Mouse (Mus musculus) forebrain, embryonic 10.5 days (tissue): ENCODE data around the gene Brpf3. TPM values are rescaled to one million over a fixed set of nuclear protein-coding genes. Genes with fewer than 3 reads are reported as not detected.

Experiments
- DNase-seq: peaks from one replicate; pipeline ENCODE4 v3.0.0-alpha.2; 2017; ENCODE audit warnings: low spot score; ENCODE audit errors: extremely low spot score
- H3K27ac ChIP-seq: fragments of 300-500 bp; sonication (generic); 2 replicates; pipeline ENCODE4 v1.5.1; 2016; ENCODE audit warnings: mild to moderate bottlenecking
- H3K27me3 ChIP-seq: fragments of 300-500 bp; sonication (generic); 2 replicates; pipeline ENCODE4 v1.6.1; 2016; ENCODE audit warnings: mild to moderate bottlenecking; ENCODE audit not compliant: poor library complexity, severe bottlenecking
- H3K36me3 ChIP-seq: fragments of 300-500 bp; sonication (generic); replicated peaks from 2 replicates; pipeline ENCODE4 v1.6.1; 2016; ENCODE audit warnings: mild to moderate bottlenecking, moderate library complexity
- H3K4me1 ChIP-seq: fragments of 300-500 bp; sonication (generic); 2 replicates; pipeline ENCODE4 v1.6.1; 2016
- H3K4me3 ChIP-seq: fragments of 300-500 bp; sonication (generic); 2 replicates; pipeline ENCODE4 v1.5.1; 2016; ENCODE audit warnings: mild to moderate bottlenecking, moderate library complexity
- H3K9me3 ChIP-seq: fragments of 300-500 bp; sonication (generic); 2 replicates; pipeline ENCODE4 v1.6.1; 2016; ENCODE audit warnings: mild to moderate bottlenecking, moderate library complexity
- WGBS: fragments of 180-500 bp; shearing (Covaris S2); methylation state at CpG from one replicate; pipeline ENCODE4 v1.1.7; 2016; 5-methylcytosine and 5-hydroxymethylcytosine counted together
- polyA plus RNA-seq: library from polyadenylated mRNA; unstranded; fragments of >200 nt; fragmentation: Nextera tagmentation; extraction: Ambion mirVana; gene quantifications from 2 replicates; pipeline ENCODE4 v1.2.1, GENCODE M21; 2016

Brpf3 gene
- polyA plus RNA-seq, 1 experiment from 2014 or later: 12.0 TPM

DNA sequence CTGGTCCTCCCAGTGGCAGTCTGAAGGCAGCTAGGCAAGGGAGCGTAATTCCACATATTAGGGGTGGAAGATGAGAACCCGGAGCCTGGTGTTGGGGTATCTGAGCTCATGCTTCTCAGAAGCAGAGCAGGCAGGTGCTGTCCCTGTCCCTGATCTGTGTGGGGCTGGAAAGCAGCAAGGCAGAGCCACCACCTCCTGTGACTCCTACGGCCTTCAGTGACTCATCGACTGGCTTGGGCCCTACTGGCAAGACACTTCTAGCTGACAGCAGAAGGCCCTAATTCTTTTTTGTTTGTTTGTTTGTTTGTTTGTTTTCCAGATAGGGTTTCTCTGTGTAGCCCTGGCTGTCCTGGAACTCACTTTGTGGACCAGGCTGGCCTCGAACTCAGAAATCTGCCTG is 49.6 kb downstream of the Brpf3 start:
- no peak overlapping the region for H3K4me3 ChIP-seq
- 94% methylated on average over 5 of the region's 5 CpGs for WGBS
- no peak for DNase-seq

DNA sequence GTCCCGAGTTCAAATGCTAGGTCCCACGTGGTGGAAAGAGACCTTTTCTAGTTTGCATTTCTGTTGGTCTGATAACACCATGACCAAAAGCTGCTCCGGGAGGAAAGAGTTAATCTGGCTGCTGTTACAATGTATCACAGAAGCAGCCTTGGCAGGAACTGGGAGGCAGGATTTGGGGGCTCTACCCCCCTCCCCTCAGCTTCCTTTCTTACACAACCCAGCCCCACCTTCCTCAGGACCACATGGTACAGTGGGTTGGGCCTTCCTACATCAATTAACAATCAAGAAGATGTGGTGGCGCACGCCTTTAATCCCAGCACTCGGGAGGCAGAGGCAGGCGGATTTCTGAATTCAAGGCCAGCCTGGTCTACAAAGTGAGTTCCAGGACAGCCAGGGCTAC is 53.5 kb downstream of the Brpf3 start:
- Histone ChIP-seq H3K4me3 (no peak overlapping the region), H3K4me1 (peaks cover 16% of the 10 kb centered on the region), H3K27ac (no peak overlapping the region), H3K27me3 (no peaks in the 10 kb centered on the region), H3K9me3 (peaks cover 13% of the 10 kb centered on the region; the same call in 1 of the 2 replicates), H3K36me3 (no peaks in the 10 kb centered on the region)
- WGBS: 85% methylated on average over 7 of the region's 7 CpGs
- DNase-seq: no peak

More for the DNA sequence above, 49.6 kb downstream of the Brpf3 start:
- no peaks in the 10 kb centered on the region for H3K27me3 ChIP-seq
- no peaks in the 10 kb centered on the region for H3K4me1 ChIP-seq
- H3K27ac ChIP-seq: no peak overlapping the region
- no peaks in the 10 kb centered on the region for H3K36me3 ChIP-seq
- H3K9me3 ChIP-seq: no peaks in the 10 kb centered on the region

DNA sequence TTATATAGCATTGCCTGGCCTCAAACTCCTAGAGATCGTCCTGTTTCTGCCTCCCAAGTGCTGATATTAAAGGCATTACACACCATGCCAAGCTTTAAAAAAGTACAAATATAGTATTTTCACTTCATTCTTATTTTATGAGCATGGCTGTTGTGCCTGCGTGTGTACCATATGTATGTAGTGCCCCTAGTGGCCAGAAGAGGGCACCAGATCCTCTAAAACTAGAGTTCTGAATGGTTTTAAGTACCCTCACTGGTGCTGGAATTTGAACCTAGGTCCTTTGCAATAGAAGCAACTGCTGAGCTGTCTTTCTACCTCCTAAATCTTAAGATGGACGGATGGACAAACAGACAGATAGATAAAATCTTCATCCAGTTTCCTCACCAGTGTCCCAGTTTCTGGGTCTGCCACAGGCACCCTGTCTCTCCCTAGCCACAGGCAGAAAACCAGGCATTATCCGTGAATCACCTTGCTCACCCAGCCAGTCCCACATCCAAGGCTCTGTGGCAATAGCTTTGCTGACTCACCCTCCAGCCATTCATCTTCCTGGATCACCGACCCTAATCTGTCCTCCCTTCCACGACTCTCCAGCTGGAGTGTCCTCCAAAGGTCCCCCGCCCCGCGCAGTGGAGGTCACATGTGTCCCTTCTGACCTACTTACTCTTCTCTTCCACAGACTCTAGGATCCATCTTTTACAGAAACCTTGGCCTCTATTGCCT is 54.4 kb downstream of the Brpf3 start:
- WGBS: 85% methylated on average over 9 of the region's 9 CpGs
- H3K27ac ChIP-seq: no peak overlapping the region
- H3K4me1 ChIP-seq: peaks cover 16% of the 10 kb centered on the region
- H3K36me3 ChIP-seq: no peaks in the 10 kb centered on the region
- H3K27me3 ChIP-seq: no peaks in the 10 kb centered on the region
- no peak overlapping the region for H3K4me3 ChIP-seq
- DNase-seq: no peak
- peaks cover 13% of the 10 kb centered on the region; the same call in 1 of the 2 replicates for H3K9me3 ChIP-seq

DNA sequence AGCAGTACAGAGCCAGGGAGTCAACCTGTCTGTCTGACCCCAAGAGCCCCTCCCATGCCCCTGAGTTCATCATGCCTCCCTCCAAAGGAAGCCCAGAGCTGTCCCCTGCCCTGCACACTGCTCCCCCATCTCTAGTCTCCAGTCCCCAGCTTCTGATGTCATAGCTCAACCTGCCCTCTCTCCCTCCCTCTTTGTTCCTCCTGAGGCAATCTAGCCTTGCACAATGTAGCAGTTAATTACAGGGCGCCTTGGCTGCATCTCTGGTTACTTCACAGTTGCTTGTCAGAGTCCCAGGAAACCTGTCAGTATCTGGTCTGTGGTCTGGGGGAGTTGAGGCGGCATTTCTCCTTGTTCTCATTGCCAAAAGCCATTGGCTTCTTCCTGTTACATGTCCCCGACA is 55.1 kb downstream of the Brpf3 start:
- peaks cover 16% of the 10 kb centered on the region for H3K4me1 ChIP-seq
- no peaks in the 10 kb centered on the region for H3K27me3 ChIP-seq
- no peaks in the 10 kb centered on the region for H3K36me3 ChIP-seq
- H3K27ac ChIP-seq: no peak overlapping the region
- peaks cover 13% of the 10 kb centered on the region; the same call in 1 of the 2 replicates for H3K9me3 ChIP-seq
- 66% methylated on average over 3 of the region's 3 CpGs for WGBS
- no peak for DNase-seq
- no peak overlapping the region for H3K4me3 ChIP-seq

DNA sequence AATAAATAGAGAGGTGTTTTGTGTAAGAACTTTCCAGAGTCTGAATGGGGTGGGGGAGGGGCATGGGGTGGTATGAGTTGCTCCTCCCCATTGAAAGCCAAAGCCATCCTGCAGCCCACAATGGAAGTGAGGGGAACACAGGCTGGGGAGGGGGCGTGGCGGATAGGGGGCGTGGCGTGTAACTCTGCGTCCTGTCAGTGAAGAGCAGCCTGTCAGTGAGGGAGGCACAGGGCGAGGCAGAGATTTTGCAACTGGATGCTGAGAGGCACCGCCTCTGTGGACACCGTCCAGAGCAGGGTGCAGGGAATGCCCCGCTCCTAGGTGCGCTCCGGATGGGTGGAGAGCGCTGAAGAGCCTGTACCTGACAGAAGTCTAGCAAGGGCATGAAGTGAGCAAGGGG is 57.3 kb downstream of the Brpf3 start, which contains the start of gene Pnpla1:
Gene Pnpla1, plus strand, starts transcription at position 207 of the 400 bp plus-strand sequence.
- Histone ChIP-seq H3K4me3 (no peak within 1 kb of the TSS), H3K27me3 (no peaks in the 10 kb centered on the region), H3K4me1 (peaks cover 16% of the 10 kb centered on the region), H3K36me3 (no peaks in the 10 kb centered on the region), H3K27ac (no peak within 1 kb of the TSS), H3K9me3 (peaks cover 13% of the 10 kb centered on the region; the same call in 1 of the 2 replicates)
- WGBS: 29% methylated on average over 12 of the region's 12 CpGs
- DNase-seq: no peak

DNA sequence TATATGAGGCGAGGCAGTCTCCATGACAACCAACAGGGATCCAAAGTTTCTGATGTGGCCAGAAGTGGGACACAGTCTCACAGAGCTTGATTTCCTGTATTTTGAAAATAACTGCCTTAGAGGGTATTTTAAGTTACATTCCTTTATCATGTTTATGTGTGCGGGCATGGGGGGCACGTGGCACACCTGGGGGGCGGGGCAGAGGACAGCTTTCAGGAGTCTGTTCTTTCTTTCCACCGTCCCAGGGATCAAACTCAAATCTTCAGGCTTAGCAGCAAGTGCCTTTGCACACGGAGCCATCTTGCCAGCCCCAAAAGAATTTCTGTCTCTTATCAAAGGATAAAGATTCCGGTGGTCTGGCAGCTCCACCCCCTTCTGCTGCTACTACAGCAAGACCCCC is 63.0 kb downstream of the Brpf3 start:
- H3K27me3 ChIP-seq: no peaks in the 10 kb centered on the region
- no peaks in the 10 kb centered on the region for H3K9me3 ChIP-seq
- no peak for DNase-seq
- no peaks in the 10 kb centered on the region for H3K36me3 ChIP-seq
- no peak overlapping the region for H3K4me3 ChIP-seq
- H3K4me1 ChIP-seq: no peaks in the 10 kb centered on the region
- 75% methylated on average over 7 of the region's 7 CpGs for whole genome bisulfite sequencing
- no peak overlapping the region for H3K27ac ChIP-seq

DNA sequence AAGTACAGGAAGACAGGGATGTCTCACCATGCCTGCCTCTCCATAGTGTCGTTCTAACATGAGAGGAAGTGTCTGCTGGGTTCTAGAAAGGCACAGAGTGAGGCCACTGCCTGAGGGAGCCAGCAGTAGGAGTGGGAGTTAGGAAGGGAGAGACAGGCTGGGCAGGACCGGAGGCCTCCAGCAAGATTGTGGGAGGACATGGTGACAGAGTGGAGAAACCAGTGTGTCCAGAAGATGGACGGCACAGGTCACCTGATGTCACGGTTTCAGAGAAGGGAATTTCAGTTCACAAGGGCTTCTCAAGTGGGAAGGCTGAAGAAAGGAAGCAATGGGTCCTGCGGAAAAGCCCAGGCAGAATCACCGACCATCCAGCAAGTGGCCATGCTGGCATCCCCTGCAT is 63.6 kb downstream of the Brpf3 start:
- Histone ChIP-seq H3K4me3 (no peak overlapping the region), H3K4me1 (peaks cover under 1% of the 10 kb centered on the region), H3K9me3 (no peaks in the 10 kb centered on the region), H3K27ac (no peak overlapping the region), H3K36me3 (no peaks in the 10 kb centered on the region), H3K27me3 (no peaks in the 10 kb centered on the region)
- 86% methylated on average over 6 of the region's 6 CpGs for WGBS
- no peak for DNase-seq

DNA sequence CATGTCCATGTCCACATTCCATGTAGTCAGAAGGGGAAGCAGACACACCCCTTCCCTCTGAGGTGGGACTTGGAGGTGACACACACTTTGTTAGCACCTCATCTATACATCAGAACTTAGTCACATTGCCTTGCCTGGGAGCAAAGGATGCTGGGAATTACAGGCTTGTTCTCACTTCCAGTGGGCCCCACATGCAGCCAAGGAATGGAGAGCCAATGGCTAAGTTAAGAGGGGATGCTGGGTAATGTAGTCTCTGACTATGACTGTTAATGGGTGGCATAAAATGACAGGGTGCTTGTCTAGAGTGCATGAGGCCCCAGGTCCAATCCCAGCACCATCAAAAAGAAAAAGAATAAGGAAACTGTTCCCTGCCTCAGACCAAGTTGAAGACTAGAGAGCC is 66.0 kb downstream of the Brpf3 start:
- Histone ChIP-seq H3K9me3 (no peaks in the 10 kb centered on the region), H3K4me1 (peaks cover 6% of the 10 kb centered on the region)

DNA sequence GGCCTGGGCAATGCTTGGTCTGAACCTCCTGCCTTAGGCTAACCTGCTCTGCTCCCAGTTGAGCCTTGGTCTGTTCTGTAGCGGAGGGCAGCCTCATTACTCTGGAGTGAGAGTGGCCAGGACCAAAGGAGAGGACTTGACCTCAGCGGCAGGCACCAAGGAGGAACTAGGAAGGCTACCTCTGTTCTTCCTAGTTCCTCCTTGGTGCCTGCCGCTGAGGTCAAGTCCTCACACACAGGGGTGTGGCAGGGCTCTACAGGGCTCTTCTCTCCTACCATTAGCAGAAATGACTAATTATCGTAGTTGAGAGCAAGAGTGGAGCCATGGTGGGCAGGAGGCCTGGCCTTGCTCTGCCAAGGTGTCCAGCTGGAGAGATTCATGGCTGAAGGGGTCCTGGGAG is 66.5 kb downstream of the Brpf3 start:
- 92% methylated on average over 4 of the region's 4 CpGs for WGBS

More for the DNA sequence above, 66.0 kb downstream of the Brpf3 start:
- Histone ChIP-seq H3K4me3 (no peak overlapping the region), H3K27ac (no peak overlapping the region), H3K36me3 (no peaks in the 10 kb centered on the region), H3K27me3 (no peaks in the 10 kb centered on the region)
- DNase-seq: no peak

DNA sequence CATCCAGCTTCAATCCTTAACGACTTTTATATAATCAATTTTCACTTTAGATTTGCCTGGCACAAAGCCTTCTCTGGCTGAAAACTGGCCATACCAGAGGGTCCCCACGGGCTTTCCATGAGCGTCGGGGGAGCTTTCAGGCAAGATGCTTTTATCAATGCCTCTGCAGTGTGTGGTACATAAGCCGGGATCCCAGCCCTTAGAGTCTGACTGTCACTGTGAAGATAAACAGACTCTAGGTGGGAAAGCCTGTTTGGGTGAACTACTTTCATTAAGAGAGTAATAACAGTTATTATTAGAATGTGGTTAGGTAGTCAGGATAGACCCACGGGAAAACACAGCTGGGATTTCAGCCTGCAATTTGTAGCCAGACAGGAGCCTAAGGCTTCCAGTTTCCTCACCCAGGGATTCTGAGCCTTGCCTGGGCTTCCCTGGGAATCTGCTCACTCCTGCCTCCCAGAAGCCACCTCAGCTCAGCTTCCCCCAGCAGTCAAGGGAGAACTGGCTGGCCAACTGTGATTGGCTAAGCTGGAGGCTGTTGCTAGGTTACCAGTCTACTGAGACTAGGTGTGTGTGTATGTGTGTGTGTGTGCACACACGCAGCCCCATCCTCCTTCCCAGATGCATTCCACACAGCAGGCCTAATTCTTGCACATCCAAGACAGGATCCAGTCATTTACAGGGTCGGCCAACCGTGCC is 68.7 kb downstream of the Brpf3 start:
- H3K27ac ChIP-seq: no peak overlapping the region
- no peaks in the 10 kb centered on the region for H3K9me3 ChIP-seq
- no peaks in the 10 kb centered on the region for H3K36me3 ChIP-seq
- H3K4me1 ChIP-seq: peaks cover 6% of the 10 kb centered on the region
- H3K4me3 ChIP-seq: no peak overlapping the region
- no peak for DNase-seq
- H3K27me3 ChIP-seq: no peaks in the 10 kb centered on the region
- 78% methylated on average over 9 of the region's 9 CpGs for WGBS

More for the DNA sequence above, 66.5 kb downstream of the Brpf3 start:
- H3K9me3 ChIP-seq: no peaks in the 10 kb centered on the region
- peaks cover 6% of the 10 kb centered on the region for H3K4me1 ChIP-seq
- DNase-seq: no peak
- H3K27me3 ChIP-seq: no peaks in the 10 kb centered on the region
- no peaks in the 10 kb centered on the region for H3K36me3 ChIP-seq
- no peak overlapping the region for H3K27ac ChIP-seq
- no peak overlapping the region for H3K4me3 ChIP-seq

DNA sequence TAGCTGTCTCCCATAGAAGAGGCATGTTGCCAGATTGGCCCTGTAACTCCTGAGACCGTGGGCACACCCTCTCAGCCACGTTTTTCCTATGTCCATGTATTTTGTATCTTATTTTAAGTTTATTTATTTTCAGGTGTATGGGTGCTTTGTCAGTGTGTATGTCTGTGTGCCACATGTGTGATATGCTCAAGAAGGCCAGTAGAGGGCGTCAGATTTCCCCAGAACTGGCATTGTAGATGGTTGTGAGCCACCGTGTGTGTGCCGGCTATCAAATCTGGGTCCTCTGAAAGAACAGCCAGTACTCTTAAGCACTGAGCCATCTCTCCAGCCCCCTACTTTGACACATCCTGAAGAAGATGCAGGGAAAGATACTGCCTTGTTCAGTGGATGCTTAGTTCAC is 69.5 kb downstream of the Brpf3 start:
- H3K36me3 ChIP-seq: no peaks in the 10 kb centered on the region
- no peak for DNase-seq
- no peaks in the 10 kb centered on the region for H3K9me3 ChIP-seq
- peaks cover 11% of the 10 kb centered on the region for H3K4me1 ChIP-seq
- H3K27ac ChIP-seq: no peak overlapping the region
- H3K27me3 ChIP-seq: no peaks in the 10 kb centered on the region
- no peak overlapping the region for H3K4me3 ChIP-seq
- WGBS: 77% methylated on average over 5 of the region's 5 CpGs

DNA sequence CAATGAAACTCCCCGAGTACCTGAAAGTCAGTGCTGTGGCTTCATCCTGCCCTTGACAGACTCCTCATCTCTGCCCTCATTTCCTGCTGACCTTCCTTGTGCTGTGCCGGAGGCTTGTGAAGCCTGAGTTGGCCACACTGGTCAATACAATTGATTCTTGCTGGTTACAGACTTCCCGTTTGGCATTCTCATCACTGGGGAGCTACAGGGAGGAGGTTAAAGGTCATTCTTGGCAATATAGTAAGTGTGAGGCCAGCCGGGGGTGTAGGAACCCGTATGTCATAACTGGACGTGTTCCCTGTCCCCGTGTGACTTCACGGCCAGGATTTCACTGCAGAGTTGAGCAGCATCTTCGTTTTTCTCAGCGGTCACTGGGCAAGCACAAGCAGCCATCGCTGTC is 70.9 kb downstream of the Brpf3 start:
- Histone ChIP-seq H3K36me3 (no peaks in the 10 kb centered on the region), H3K4me1 (peaks cover 17% of the 10 kb centered on the region), H3K27me3 (peaks cover 7% of the 10 kb centered on the region), H3K9me3 (no peaks in the 10 kb centered on the region), H3K4me3 (no peak overlapping the region), H3K27ac (no peak overlapping the region)
- 80% methylated on average over 11 of the region's 11 CpGs for WGBS
- DNase-seq: no peak

DNA sequence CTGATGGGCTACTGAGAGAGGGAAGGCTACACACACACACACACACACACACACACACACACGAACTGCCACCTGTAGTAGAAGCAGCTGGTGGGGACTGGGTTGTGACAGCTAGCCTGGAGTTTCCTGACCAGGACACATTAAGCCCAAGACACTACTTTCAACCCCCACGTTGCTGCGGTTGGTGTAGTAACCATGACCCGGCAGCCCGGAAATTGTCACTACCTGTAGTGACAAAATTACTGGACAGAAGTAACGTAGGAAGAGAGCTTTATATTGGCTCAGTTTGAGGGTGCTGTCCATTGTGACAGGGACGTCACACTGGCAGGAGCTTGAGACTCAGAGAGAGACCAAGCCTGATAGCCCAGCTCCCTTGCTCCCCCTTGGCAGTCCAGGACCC is 71.4 kb downstream of the Brpf3 start:
- WGBS: 87% methylated on average over 7 of the region's 7 CpGs
- no peaks in the 10 kb centered on the region for H3K9me3 ChIP-seq

More for the DNA sequence above, 71.4 kb downstream of the Brpf3 start:
- peaks cover 12% of the 10 kb centered on the region for H3K27me3 ChIP-seq
- H3K4me3 ChIP-seq: no peak overlapping the region
- peaks cover 22% of the 10 kb centered on the region for H3K4me1 ChIP-seq
- no peak overlapping the region for H3K27ac ChIP-seq
- no peak for DNase-seq
- no peaks in the 10 kb centered on the region for H3K36me3 ChIP-seq
